Mouse (Mus musculus) liver, postnatal 0 days (tissue): ENCODE measurements at regions not wholly inside any gene's neighbourhood (a gene's known extent, or its start where the extent isn't known, plus 50 kb on each side); places are given as distances from the start of the nearest gene placed in this dataset.

Source experiments
- CTCF ChIP-seq: sonication (generic); IDR thresholded peaks from 2 replicates; pipeline ENCODE4 v1.5.1; 2016; ENCODE audit warnings: antibody characterized with exemption, low read depth
- EP300 ChIP-seq: IDR thresholded peaks from 2 replicates; pipeline ENCODE4 v1.6.1; 2016; ENCODE audit warnings: antibody characterized with exemption, low read depth, mild to moderate bottlenecking

- TF ChIP-seq CTCF (no peak), EP300 (no peak)
These were observed 73.7 kb downstream of the Pja1 start for GRCm38 (mm10) chrX:99397344-99397743.
